Mouse (Mus musculus) forebrain, embryonic 10.5 days (tissue): ENCODE results near the gene Nox1. TPM values are rescaled to one million over a fixed set of nuclear protein-coding genes. Genes with fewer than 3 reads are reported as not detected.
"Not testable (repeated sequence)": the region's sequence is repeated elsewhere in the genome, so short reads cannot be mapped to it uniquely, and the experiment has no call there.

Experiments used
- DNase-seq: peaks from one replicate; pipeline ENCODE4 v3.0.0-alpha.2; 2017; ENCODE audit warnings: low spot score; ENCODE audit errors: extremely low spot score
- H3K27ac ChIP-seq: fragments of 300-500 bp; sonication (generic); 2 replicates; pipeline ENCODE4 v1.5.1; 2016; ENCODE audit warnings: mild to moderate bottlenecking
- H3K27me3 ChIP-seq: fragments of 300-500 bp; sonication (generic); 2 replicates; pipeline ENCODE4 v1.6.1; 2016; ENCODE audit warnings: mild to moderate bottlenecking; ENCODE audit not compliant: poor library complexity, severe bottlenecking
- H3K36me3 ChIP-seq: fragments of 300-500 bp; sonication (generic); replicated peaks from 2 replicates; pipeline ENCODE4 v1.6.1; 2016; ENCODE audit warnings: mild to moderate bottlenecking, moderate library complexity
- H3K4me1 ChIP-seq: fragments of 300-500 bp; sonication (generic); 2 replicates; pipeline ENCODE4 v1.6.1; 2016
- H3K4me3 ChIP-seq: fragments of 300-500 bp; sonication (generic); 2 replicates; pipeline ENCODE4 v1.5.1; 2016; ENCODE audit warnings: mild to moderate bottlenecking, moderate library complexity
- H3K9me3 ChIP-seq: fragments of 300-500 bp; sonication (generic); 2 replicates; pipeline ENCODE4 v1.6.1; 2016; ENCODE audit warnings: mild to moderate bottlenecking, moderate library complexity
- WGBS: fragments of 180-500 bp; shearing (Covaris S2); methylation state at CpG from one replicate; pipeline ENCODE4 v1.1.7; 2016; 5-methylcytosine and 5-hydroxymethylcytosine counted together
- polyA plus RNA-seq: library from polyadenylated mRNA; unstranded; fragments of >200 nt; fragmentation: Nextera tagmentation; extraction: Ambion mirVana; gene quantifications from 2 replicates; pipeline ENCODE4 v1.2.1, GENCODE M21; 2016

The Nox1 gene
- polyA plus RNA-seq = 0.10 TPM in 1 of 2 replicates, not detected in the other

GRCm38 (mm10) chrX:134221856-134222255 is at the start of gene Nox1:
Nox1 (minus strand) TSS chrX:134221956.
- DNase-seq = no peak
- Histone ChIP-seq H3K4me1 (no peaks in the 10 kb centered on the region), H3K27me3 (peaks cover 59% of the 10 kb centered on the region), H3K27ac (no peak within 1 kb of the TSS), H3K4me3 (no peak within 1 kb of the TSS), H3K36me3 (no peaks in the 10 kb centered on the region), H3K9me3 (no peaks in the 10 kb centered on the region)
- WGBS = 53% methylated on average over 4 of the region's 4 CpGs

DNA sequence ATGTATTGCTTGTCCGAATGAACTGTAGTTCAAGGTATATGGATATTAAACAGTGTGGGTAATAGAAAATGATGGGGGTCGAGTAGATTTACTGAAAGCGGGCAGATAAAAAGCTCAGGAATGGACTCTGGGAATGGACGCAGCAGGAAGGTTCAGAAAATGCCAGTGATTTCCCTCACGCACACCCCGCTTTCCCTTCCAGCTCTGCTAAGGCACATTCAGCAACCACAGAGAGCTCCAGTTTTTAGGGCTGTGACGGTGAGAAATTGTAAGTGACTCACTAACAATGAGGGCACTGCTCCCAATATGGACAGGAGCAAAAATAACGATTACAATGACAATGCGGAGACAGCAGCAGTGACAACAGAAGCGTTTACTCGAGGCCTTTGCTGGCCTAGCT is 40.4 kb upstream of the Nox1 start:
- Histone ChIP-seq H3K4me1 (no peaks in the 10 kb centered on the region), H3K9me3 (no peaks in the 10 kb centered on the region)

GRCm38 (mm10) chrX:134261191-134261590 is 39.4 kb upstream of the Nox1 start:
- Histone ChIP-seq H3K4me1 (no peaks in the 10 kb centered on the region), H3K27ac (no peak overlapping the region), H3K36me3 (no peaks in the 10 kb centered on the region), H3K9me3 (no peaks in the 10 kb centered on the region), H3K4me3 (no peak overlapping the region), H3K27me3 (peaks cover 21% of the 10 kb centered on the region)
- DNase-seq = no peak
- 63% methylated on average over 5 of the region's 5 CpGs for WGBS

More for the DNA sequence above, 40.4 kb upstream of the Nox1 start:
- peaks cover 21% of the 10 kb centered on the region for H3K27me3 ChIP-seq
- WGBS = 81% methylated on average over 11 of the region's 11 CpGs
- H3K4me3 ChIP-seq = no peak overlapping the region
- H3K27ac ChIP-seq = no peak overlapping the region
- no peak for DNase-seq
- no peaks in the 10 kb centered on the region for H3K36me3 ChIP-seq

- WGBS = 84% methylated on average over 2 of the region's 2 CpGs
- H3K27ac ChIP-seq = no peak overlapping the region
Observed at GRCm38 (mm10) chrX:134248202-134248601, 26.4 kb upstream of the Nox1 start.

GRCm38 (mm10) chrX:134245946-134246345 is 24.2 kb upstream of the Nox1 start:
- Histone ChIP-seq H3K27me3 (peaks cover 13% of the 10 kb centered on the region), H3K9me3 (no peaks in the 10 kb centered on the region), H3K4me3 (no peak overlapping the region), H3K4me1 (no peaks in the 10 kb centered on the region), H3K36me3 (0 out of 2 replicates have a peak, but pooled peaks cover 4% of the 10 kb centered on the region), H3K27ac (no peak overlapping the region)
- 92% methylated on average over 10 of the region's 10 CpGs for WGBS
- DNase-seq = no peak

More at GRCm38 (mm10) chrX:134248202-134248601, 26.4 kb upstream of the Nox1 start:
- no peaks in the 10 kb centered on the region for H3K4me1 ChIP-seq
- no peaks in the 10 kb centered on the region for H3K9me3 ChIP-seq
- H3K27me3 ChIP-seq = peaks cover 4% of the 10 kb centered on the region; the same call in 1 of the 2 replicates
- DNase-seq = no peak
- H3K4me3 ChIP-seq = no peak overlapping the region
- no peaks in the 10 kb centered on the region for H3K36me3 ChIP-seq

GRCm38 (mm10) chrX:134238266-134238665 is 16.5 kb upstream of the Nox1 start:
- H3K27ac ChIP-seq = no peak overlapping the region
- H3K36me3 ChIP-seq = 0 out of 2 replicates have a peak, but pooled peaks cover 9% of the 10 kb centered on the region
- H3K9me3 ChIP-seq = no peaks in the 10 kb centered on the region
- DNase-seq = no peak
- WGBS = 94% methylated on average over 10 of the region's 10 CpGs
- peaks cover 15% of the 10 kb centered on the region for H3K27me3 ChIP-seq
- no peaks in the 10 kb centered on the region for H3K4me1 ChIP-seq
- no peak overlapping the region for H3K4me3 ChIP-seq

DNA sequence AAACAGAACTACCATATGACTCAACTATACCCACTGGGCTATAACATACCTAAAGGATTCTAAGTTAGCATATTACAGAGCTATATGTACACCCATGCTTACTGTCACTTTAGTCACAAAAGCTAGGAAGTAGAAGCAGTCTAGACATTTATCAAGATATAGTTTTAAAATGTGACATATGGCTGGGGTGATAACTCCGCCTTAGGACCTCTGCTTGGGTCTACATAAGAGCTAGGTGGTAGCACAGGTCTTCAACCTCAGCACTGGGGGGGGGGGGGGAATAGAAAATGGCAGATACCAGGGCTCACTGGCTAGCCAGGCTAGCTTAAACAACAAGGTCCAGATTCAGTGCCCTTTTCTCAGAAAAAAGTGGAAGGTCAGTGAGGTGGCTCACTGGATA is 11.3 kb upstream of the Nox1 start:
- no peaks in the 10 kb centered on the region for H3K4me1 ChIP-seq
- DNase-seq = no peak
- H3K27me3 ChIP-seq = no peaks in the 10 kb centered on the region
- H3K4me3 ChIP-seq = no peak overlapping the region
- WGBS = 95% methylated on average over 1 of the region's 1 CpGs
- no peak overlapping the region for H3K27ac ChIP-seq
- no peaks in the 10 kb centered on the region for H3K36me3 ChIP-seq
- no peaks in the 10 kb centered on the region for H3K9me3 ChIP-seq

DNA sequence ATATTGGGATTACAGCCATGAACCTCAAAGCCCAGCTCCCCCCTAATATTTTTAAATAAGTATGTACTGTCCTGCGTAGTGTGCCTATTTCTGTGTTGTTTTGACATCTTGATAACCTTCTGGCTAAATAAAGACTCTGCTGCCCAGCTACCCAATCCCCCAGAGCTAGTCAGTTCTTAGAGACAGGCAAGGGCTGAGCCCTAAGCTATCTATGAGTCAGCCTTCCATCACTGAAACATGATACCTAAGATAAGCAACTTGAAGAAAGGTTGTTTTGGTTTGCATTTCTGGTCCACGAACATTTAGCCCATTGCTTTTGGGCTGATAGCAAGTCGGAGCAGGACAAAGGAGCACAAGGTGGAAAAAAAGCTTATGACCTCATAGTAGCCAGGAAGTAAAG is 1.1 kb downstream of the Nox1 start:
- Histone ChIP-seq H3K27me3 (peaks cover 59% of the 10 kb centered on the region), H3K4me1 (no peaks in the 10 kb centered on the region), H3K9me3 (no peaks in the 10 kb centered on the region), H3K4me3 (no peak overlapping the region), H3K36me3 (no peaks in the 10 kb centered on the region), H3K27ac (no peak overlapping the region)
- DNase-seq = no peak
- 74% methylated on average over 3 of the region's 3 CpGs for WGBS

DNA sequence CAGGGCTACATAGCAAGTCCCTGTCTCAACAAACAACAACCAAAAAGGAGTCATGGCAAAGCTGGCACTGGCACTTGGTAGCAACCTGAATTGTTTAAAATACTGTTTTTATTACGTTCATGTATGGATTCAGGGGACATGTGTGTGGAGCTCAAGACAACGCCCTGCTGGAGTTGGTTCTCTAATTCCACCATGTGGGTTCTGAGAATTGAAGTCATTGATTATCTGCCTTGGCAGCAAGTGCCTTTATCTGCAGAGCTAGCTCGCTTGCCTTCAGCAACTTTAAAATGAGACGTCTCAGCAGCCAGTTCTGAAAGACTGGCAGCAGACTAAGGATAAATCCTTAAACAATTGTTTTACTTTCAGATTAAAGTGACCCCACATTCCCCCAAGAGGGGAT is 3.6 kb downstream of the Nox1 start:
- Histone ChIP-seq H3K27me3 (peaks cover 55% of the 10 kb centered on the region), H3K36me3 (no peaks in the 10 kb centered on the region), H3K9me3 (no peaks in the 10 kb centered on the region), H3K4me3 (no peak overlapping the region), H3K27ac (no peak overlapping the region), H3K4me1 (no peaks in the 10 kb centered on the region)
- no peak for DNase-seq
- 54% methylated on average over 4 of the region's 4 CpGs for WGBS

DNA sequence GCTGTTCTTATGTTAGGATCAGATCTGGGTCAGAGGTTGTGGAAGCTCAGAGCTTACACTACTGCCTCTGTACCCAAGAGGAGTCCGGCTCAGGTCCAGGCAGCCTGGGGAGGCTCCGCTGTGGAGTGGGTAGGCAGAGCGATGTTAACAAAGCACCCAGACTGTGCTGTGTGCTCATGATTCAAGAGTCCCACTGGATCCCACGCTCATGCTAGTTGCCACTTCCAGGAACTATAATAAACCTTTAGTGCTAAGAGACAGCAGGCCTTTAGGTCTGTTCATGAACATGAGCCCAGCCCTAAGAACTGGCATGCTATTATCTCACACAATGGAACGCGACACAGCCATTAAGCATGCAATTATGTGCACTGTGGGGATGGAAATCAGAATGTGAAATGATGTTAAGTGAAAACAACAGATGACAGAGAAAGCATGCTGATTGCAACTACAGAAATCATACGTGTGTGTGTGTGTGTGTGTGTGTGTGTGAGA is 10.6 kb downstream of the Nox1 start:
- Histone ChIP-seq H3K36me3 (no peaks in the 10 kb centered on the region), H3K27ac (no peak overlapping the region), H3K4me3 (no peak overlapping the region), H3K4me1 (no peaks in the 10 kb centered on the region), H3K27me3 (peaks cover 41% of the 10 kb centered on the region), H3K9me3 (no peaks in the 10 kb centered on the region)
- 86% methylated on average over 7 of the region's 7 CpGs for WGBS
- DNase-seq = no peak

DNA sequence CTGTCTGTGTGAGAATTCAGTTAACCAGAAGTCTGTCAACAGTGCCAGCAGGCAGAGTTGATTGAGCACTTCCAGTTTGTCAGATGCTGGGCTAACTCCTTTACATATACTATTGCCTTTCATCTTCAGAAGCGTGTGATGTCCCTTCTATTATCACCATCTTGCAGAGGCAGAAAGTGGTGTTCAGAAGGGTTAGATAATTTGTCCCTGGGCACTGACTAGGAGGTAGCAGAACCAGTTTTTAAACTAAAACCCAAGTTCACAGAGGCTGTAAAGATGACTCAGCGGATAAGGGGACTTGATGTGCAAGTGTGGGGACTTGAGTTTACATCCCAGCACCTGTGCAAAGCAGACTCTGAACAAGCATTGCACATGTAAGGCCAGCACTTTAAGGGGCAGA is 13.3 kb downstream of the Nox1 start:
- DNase-seq = no peak
- Histone ChIP-seq H3K27me3 (peaks cover 33% of the 10 kb centered on the region), H3K4me1 (no peaks in the 10 kb centered on the region), H3K27ac (no peak overlapping the region), H3K9me3 (no peaks in the 10 kb centered on the region), H3K36me3 (no peaks in the 10 kb centered on the region), H3K4me3 (no peak overlapping the region)
- WGBS = 85% methylated on average over 2 of the region's 2 CpGs

GRCm38 (mm10) chrX:134187201-134187600 is 34.6 kb downstream of the Nox1 start, which contains the start of gene Arl13a:
Arl13a (plus strand) TSS chrX:134187501.
- H3K36me3 ChIP-seq, H3K4me1 ChIP-seq, H3K9me3 ChIP-seq, H3K4me3 ChIP-seq, H3K27ac ChIP-seq, DNase-seq: not testable (repeated sequence)
- peaks cover 58% of the 10 kb centered on the region for H3K27me3 ChIP-seq
- 95% methylated on average over 9 of the region's 9 CpGs for WGBS

DNA sequence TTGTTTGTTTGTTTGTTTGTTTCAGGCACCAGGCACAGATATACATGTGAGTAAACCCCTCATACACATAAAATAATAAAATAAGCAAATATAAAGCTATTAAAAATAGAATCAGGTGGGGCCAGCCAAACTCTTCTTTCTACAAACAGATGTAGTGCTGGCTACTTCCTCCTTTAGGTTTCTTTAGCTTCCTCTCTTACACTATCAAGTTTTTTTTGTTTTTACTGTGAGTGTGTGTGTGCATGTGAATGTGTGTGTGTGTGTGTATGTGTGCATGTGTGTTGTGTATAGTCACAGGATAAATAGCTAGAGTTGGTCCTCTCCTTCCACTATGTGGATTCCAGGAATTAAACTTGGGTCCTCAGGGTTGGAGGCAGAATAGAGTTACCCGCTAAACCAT is 47.1 kb downstream of the Nox1 start:
- Histone ChIP-seq H3K9me3 (no peaks in the 10 kb centered on the region), H3K4me1 (no peaks in the 10 kb centered on the region), H3K27ac (no peak overlapping the region), H3K27me3 (peaks cover 39% of the 10 kb centered on the region), H3K36me3 (no peaks in the 10 kb centered on the region), H3K4me3 (no peak overlapping the region)
- WGBS = 86% methylated on average over 1 of the region's 1 CpGs
- no peak for DNase-seq

DNA sequence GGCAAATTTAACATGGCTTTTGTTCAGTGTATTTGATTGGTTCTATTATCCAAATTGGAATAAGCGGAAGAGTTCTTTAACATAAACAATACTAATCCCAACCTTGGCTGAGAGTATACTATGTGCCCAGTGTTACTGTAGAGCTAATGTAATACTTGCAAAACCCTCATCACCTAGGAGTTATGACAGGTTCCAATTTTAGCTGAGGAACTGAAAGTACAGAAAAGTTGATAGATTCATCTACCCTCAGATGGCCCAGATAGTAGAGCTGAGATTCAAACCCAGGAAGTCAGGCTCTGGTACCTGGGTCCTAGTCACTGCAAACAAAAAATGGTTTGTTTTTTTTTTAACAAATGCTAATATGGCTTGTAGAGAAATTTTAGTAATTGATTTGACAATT is 51.2 kb downstream of the Nox1 start:
- 91% methylated on average over 1 of the region's 1 CpGs for WGBS
- Histone ChIP-seq H3K4me3 (no peak overlapping the region), H3K9me3 (no peaks in the 10 kb centered on the region), H3K27me3 (peaks cover 28% of the 10 kb centered on the region), H3K4me1 (no peaks in the 10 kb centered on the region), H3K27ac (no peak overlapping the region), H3K36me3 (no peaks in the 10 kb centered on the region)
- no peak for DNase-seq
